ENCODE assay signal across 15 mouse cellular contexts in genomic region chr4:44705151-44705550, GRCm38 (mm10). TPM values are rescaled to one million over a fixed set of nuclear protein-coding genes. Genes with fewer than 3 reads are reported as not detected.
DNase-seq lines count a peak whose midpoint lies in the region; ATAC-seq and TF ChIP-seq lines count a peak whose summit lies in the region.
"Had no signal": no experiment of that assay in that cellular context is flagged by ENCODE, and none has a peak within 500 bp of the region (broad histone marks: within the 10 kb centered on the region; RNA-seq: fewer than 3 reads in every experiment).

No protein-coding gene starts in this region.

- H3K36me3 ChIP-seq in liver, postnatal 0 days (replicated peaks; ENCODE audit: insufficient read depth, low read length): no peaks in the 10 kb centered on the region
- H3K36me3 ChIP-seq in embryonic facial prominence, embryonic 11.5 days (replicated peaks; ENCODE audit: control insufficient read depth, insufficient read depth, low read depth, low read length): no peaks in the 10 kb centered on the region
- no peaks in the 10 kb centered on the region for H3K36me3 ChIP-seq in midbrain, postnatal 0 days (ENCODE audit: insufficient read depth, low read length)
- no peaks in the 10 kb centered on the region for H3K36me3 ChIP-seq in intestine, postnatal 0 days (ENCODE audit: control insufficient read depth, insufficient read depth)
- H3K36me3 ChIP-seq: embryonic facial prominence, embryonic 13.5 days; forebrain, embryonic 12.5 days; heart, embryonic 10.5 days; liver, embryonic 13.5 days had no signal

- 0 out of 2 replicates have a peak overlapping the region, but pooled peaks have one; percentile 63 for H3K27ac ChIP-seq in liver, postnatal 0 days (ENCODE audit: low read depth)
- H3K27ac ChIP-seq in bone marrow, adult 2 months (ENCODE audit: control insufficient read depth, insufficient read depth, low read depth, low read length, poor library complexity): peak overlapping the region; percentile 75; the same call in 1 of the 2 replicates
- H3K27ac ChIP-seq in embryonic facial prominence, embryonic 11.5 days (replicated peaks; ENCODE audit: low read depth, low read length): no peak overlapping the region
- no peak overlapping the region for H3K27ac ChIP-seq in midbrain, postnatal 0 days (ENCODE audit: low read depth, low read length)
- no peak overlapping the region for H3K27ac ChIP-seq in intestine, postnatal 0 days (ENCODE audit: low read depth, low read length)
- H3K27ac ChIP-seq: embryonic facial prominence, embryonic 13.5 days; forebrain, embryonic 12.5 days; heart, embryonic 10.5 days; liver, embryonic 13.5 days had no signal

- TF ChIP-seq POLR2A in bone marrow, adult 2 months (IDR thresholded peaks at IDR 0.05; ENCODE audit: borderline replicate concordance, control insufficient read depth, low read depth, low read length): 0 out of 2 replicates have a peak, but pooled peaks have one; percentile 25

- H3K9me3 ChIP-seq in liver, postnatal 0 days (ENCODE audit: low read length): no peaks in the 10 kb centered on the region
- H3K9me3 ChIP-seq in embryonic facial prominence, embryonic 11.5 days (replicated peaks; ENCODE audit: control insufficient read depth, low read length): no peaks in the 10 kb centered on the region
- no peaks in the 10 kb centered on the region for H3K9me3 ChIP-seq in midbrain, postnatal 0 days (ENCODE audit: low read length)
- no peaks in the 10 kb centered on the region for H3K9me3 ChIP-seq in intestine, postnatal 0 days (ENCODE audit: control insufficient read depth)
- H3K9me3 ChIP-seq: embryonic facial prominence, embryonic 13.5 days; forebrain, embryonic 12.5 days; heart, embryonic 10.5 days; liver, embryonic 13.5 days had no signal

- no peak overlapping the region for H3K9ac ChIP-seq in liver, postnatal 0 days (replicated peaks)
- no peak overlapping the region for H3K9ac ChIP-seq in embryonic facial prominence, embryonic 11.5 days (replicated peaks; ENCODE audit: low read length)
- H3K9ac ChIP-seq in midbrain, postnatal 0 days (replicated peaks; ENCODE audit: low read length, poor library complexity, severe bottlenecking): no peak overlapping the region
- H3K9ac ChIP-seq in intestine, postnatal 0 days (ENCODE audit: low read depth, low read length): no peak overlapping the region
- H3K9ac ChIP-seq: embryonic facial prominence, embryonic 13.5 days; forebrain, embryonic 12.5 days; liver, embryonic 13.5 days had no signal

- peaks cover 98% of the 10 kb centered on the region for H3K27me3 ChIP-seq in liver, postnatal 0 days (ENCODE audit: insufficient read depth, low read length)
- H3K27me3 ChIP-seq in embryonic facial prominence, embryonic 11.5 days (ENCODE audit: control insufficient read depth, insufficient read depth, low read length): peaks cover 93% of the 10 kb centered on the region
- peaks cover 87% of the 10 kb centered on the region for H3K27me3 ChIP-seq in midbrain, postnatal 0 days (ENCODE audit: insufficient read depth, low read length)
- peaks cover 99% of the 10 kb centered on the region for H3K27me3 ChIP-seq in intestine, postnatal 0 days (replicated peaks; ENCODE audit: control insufficient read depth, insufficient read depth, low read length)

- ATAC-seq in liver, postnatal 0 days: no peak
- no peak for ATAC-seq in embryonic facial prominence, embryonic 11.5 days (replicated peaks; ENCODE audit: insufficient number of reproducible peaks, low FRiP score, low TSS enrichment, low read depth)
- no peak for ATAC-seq in midbrain, postnatal 0 days (ENCODE audit: low FRiP score)
- no peak for ATAC-seq in intestine, postnatal 0 days
- no peak for ATAC-seq in megakaryocyte progenitor cell, adult 5-6 weeks (replicated peaks; ENCODE audit: poor library complexity)

- peak; percentile 27 for DNase-seq in liver, postnatal 0 days
- DNase-seq in liver: no peak
- DNase-seq in embryonic facial prominence, embryonic 11.5 days (ENCODE audit: low spot score): peak; percentile 4
- no peak for DNase-seq in midbrain, postnatal 0 days (ENCODE audit: low spot score)
- no peak for DNase-seq in frontal cortex, postnatal 10 days (ENCODE audit: low spot score in 2 of 2)
- DNase-seq: right cerebral cortex, postnatal 14 days had no signal

- TF ChIP-seq EP300 in liver, postnatal 0 days (IDR thresholded peaks at IDR 0.05; ENCODE audit: low read depth): no peak

- H3K4me2 ChIP-seq in liver, postnatal 0 days (ENCODE audit: low read depth, low read length): peak overlapping the region; percentile 6; the same call in 1 of the 2 replicates
- no peak overlapping the region for H3K4me2 ChIP-seq in embryonic facial prominence, embryonic 11.5 days (ENCODE audit: low read depth, low read length)
- no peak overlapping the region for H3K4me2 ChIP-seq in midbrain, postnatal 0 days (ENCODE audit: low read depth, low read length, poor library complexity, severe bottlenecking)
- no peak overlapping the region for H3K4me2 ChIP-seq in intestine, postnatal 0 days (replicated peaks; ENCODE audit: low read depth)

- no peak for TF ChIP-seq CTCF in liver, postnatal 0 days (IDR thresholded peaks at IDR 0.05; ENCODE audit: low read depth)
- no peak for TF ChIP-seq CTCF in bone marrow, adult 2 months (IDR thresholded peaks at IDR 0.05; ENCODE audit: control insufficient read depth, insufficient read depth, low read length)
- no peak for TF ChIP-seq CTCF in midbrain, postnatal 0 days (IDR thresholded peaks at IDR 0.05)
- TF ChIP-seq CTCF in intestine, postnatal 0 days (IDR thresholded peaks at IDR 0.05; ENCODE audit: low read depth): no peak

- H3K4me3 ChIP-seq in liver, postnatal 0 days (ENCODE audit: low read depth, low read length): no peak overlapping the region
- H3K4me3 ChIP-seq in bone marrow, adult 2 months (replicated peaks; ENCODE audit: control insufficient read depth, low read depth, low read length): no peak overlapping the region
- no peak overlapping the region for H3K4me3 ChIP-seq in embryonic facial prominence, embryonic 11.5 days (ENCODE audit: low read depth, low read length)
- peak overlapping the region; percentile 38; the same call in 1 of the 2 replicates for H3K4me3 ChIP-seq in midbrain, postnatal 0 days (ENCODE audit: low read depth, low read length)
- H3K4me3 ChIP-seq in intestine, postnatal 0 days (ENCODE audit: low read depth, low read length): no peak overlapping the region

- 1% methylated on average over 3 of the region's 3 CpGs for WGBS in liver, postnatal 0 days (ENCODE audit: insufficient replicate concordance)
- 5% methylated on average over 3 of the region's 3 CpGs for WGBS in bone marrow, adult 2 months
- 5% methylated on average over 3 of the region's 3 CpGs for WGBS in embryonic facial prominence, embryonic 11.5 days
- 13% methylated on average over 3 of the region's 3 CpGs for WGBS in midbrain, postnatal 0 days
- WGBS in intestine, postnatal 0 days: 5% methylated on average over 3 of the region's 3 CpGs

- peaks cover 14% of the 10 kb centered on the region for H3K4me1 ChIP-seq in liver, postnatal 0 days (ENCODE audit: insufficient read depth)
- H3K4me1 ChIP-seq in bone marrow, adult 2 months (ENCODE audit: control insufficient read depth, insufficient read depth, low read length): no peaks in the 10 kb centered on the region; the same call in none of the 2 replicates
- H3K4me1 ChIP-seq in embryonic facial prominence, embryonic 11.5 days (ENCODE audit: control insufficient read depth, insufficient read depth, low read length): peaks cover 7% of the 10 kb centered on the region
- no peaks in the 10 kb centered on the region for H3K4me1 ChIP-seq in midbrain, postnatal 0 days (ENCODE audit: insufficient read depth, low read length)
- H3K4me1 ChIP-seq in intestine, postnatal 0 days (replicated peaks; ENCODE audit: control insufficient read depth, insufficient read depth, low read length): 0 out of 2 replicates have a peak, but pooled peaks cover 6% of the 10 kb centered on the region

RNA-seq across cellular contexts. Expression of gene Pax5, which starts 5.1 kb away (rescaled TPM):
- 0.75 and 0.99 TPM in 2 replicates for polyA plus RNA-seq in liver, postnatal 0 days (2015; fragmentation: Nextera tagmentation; extraction: Ambion mirVana)
- 18.0 and 35.6 TPM in 2 replicates for polyA plus RNA-seq in bone marrow, adult 2 months (2011; ENCODE audit: insufficient read depth, insufficient read length, low replicate concordance, missing spikeins)
- polyA plus RNA-seq in embryonic facial prominence, embryonic 11.5 days (2014; fragmentation: Nextera tagmentation; extraction: Ambion mirVana): 0.28 and 0.72 TPM in 2 replicates
- total RNA-seq in midbrain, postnatal 0 days (2014; rRNA removed): 46.0 and 61.3 TPM in 2 replicates
- 3.0 and 3.4 TPM in 2 replicates for polyA plus RNA-seq in midbrain, postnatal 0 days (2015; fragmentation: Nextera tagmentation; extraction: Ambion mirVana)
- polyA plus RNA-seq in intestine, postnatal 0 days (2015; fragmentation: Nextera tagmentation; extraction: Ambion mirVana): 0.01 TPM in 1 of 2 replicates, not detected in the other
- total RNA-seq in megakaryocyte progenitor cell, adult 5-6 weeks (2015): 0.10 TPM in 1 of 2 replicates, not detected in the other
- total RNA-seq in megakaryocyte progenitor cell, adult 5-6 weeks (2017): not detected in 2 replicates
- total RNA-seq: gastrocnemius, adult 8-10 months; hematopoietic stem cell, adult 5-6 weeks had no signal
- polyA plus RNA-seq: embryonic facial prominence, embryonic 13.5 days had no signal

RNA-seq across cellular contexts. Expression of gene Zcchc7, which starts 50.5 kb away (rescaled TPM):
- polyA plus RNA-seq in liver, postnatal 0 days (2015; fragmentation: Nextera tagmentation; extraction: Ambion mirVana): 19.6 and 19.8 TPM in 2 replicates
- 31.5 and 43.4 TPM in 2 replicates for polyA plus RNA-seq in bone marrow, adult 2 months (2011; ENCODE audit: insufficient read depth, insufficient read length, low replicate concordance, missing spikeins)
- polyA plus RNA-seq in embryonic facial prominence, embryonic 11.5 days (2014; fragmentation: Nextera tagmentation; extraction: Ambion mirVana): 16.3 and 19.0 TPM in 2 replicates
- 17.3 and 23.5 TPM in 2 replicates for total RNA-seq in midbrain, postnatal 0 days (2014; rRNA removed)
- 25.5 and 34.5 TPM in 2 replicates for polyA plus RNA-seq in midbrain, postnatal 0 days (2015; fragmentation: Nextera tagmentation; extraction: Ambion mirVana)
- 39.5 and 52.7 TPM in 2 replicates for polyA plus RNA-seq in intestine, postnatal 0 days (2015; fragmentation: Nextera tagmentation; extraction: Ambion mirVana)
- 37.1 and 49.9 TPM in 2 replicates for total RNA-seq in megakaryocyte progenitor cell, adult 5-6 weeks (2015)
- total RNA-seq in megakaryocyte progenitor cell, adult 5-6 weeks (2017): 118 and 153 TPM in 2 replicates

Comparison
In these comparisons a context has a peak if more than half of its experiments do, and no peak if none do; other contexts are left out.
1. DNase-seq: peak in liver, postnatal 0 days (single experiment) and embryonic facial prominence, embryonic 11.5 days (single experiment); none in liver (single experiment), midbrain, postnatal 0 days (single experiment) and frontal cortex, postnatal 10 days (0 of 2).
2. H3K27ac ChIP-seq: peak in liver, postnatal 0 days (single experiment) and bone marrow, adult 2 months (single experiment); none in embryonic facial prominence, embryonic 11.5 days (single experiment), midbrain, postnatal 0 days (single experiment) and intestine, postnatal 0 days (single experiment).